Mouse (Mus musculus) intestine, postnatal 0 days (tissue): ENCODE results near the gene Lix1l. TPM values are rescaled to one million over a fixed set of nuclear protein-coding genes. Genes with fewer than 3 reads are reported as not detected.

Source experiments
- ATAC-seq: fragments of 200-750 bp; cut with Nextera tagmentation; 2 replicates; pipeline ENCODE4 v1.8.0; 2017; ENCODE audit warnings: mild to moderate bottlenecking, moderate TSS enrichment, moderate library complexity
- H3K27ac ChIP-seq: fragments of 300-500 bp; sonication (generic); 2 replicates; pipeline ENCODE4 v1.5.1; 2014; ENCODE audit warnings: mild to moderate bottlenecking, low read depth, low read length, moderate library complexity
- H3K27me3 ChIP-seq: fragments of 300-500 bp; sonication (generic); replicated peaks from 2 replicates; pipeline ENCODE4 v1.6.1; 2014; ENCODE audit warnings: low read length, mixed read lengths; ENCODE audit not compliant: control insufficient read depth, insufficient read depth
- H3K36me3 ChIP-seq: fragments of 300-500 bp; sonication (generic); 2 replicates; pipeline ENCODE4 v1.6.1; 2014; ENCODE audit warnings: mild to moderate bottlenecking, moderate library complexity; ENCODE audit not compliant: control insufficient read depth, insufficient read depth
- H3K4me1 ChIP-seq: fragments of 300-500 bp; sonication (generic); replicated peaks from 2 replicates; pipeline ENCODE4 v1.6.1; 2014; ENCODE audit warnings: antibody characterized with exemption, low read length, mixed read lengths; ENCODE audit not compliant: control insufficient read depth, insufficient read depth
- H3K4me2 ChIP-seq: fragments of 300-500 bp; sonication (generic); replicated peaks from 2 replicates; pipeline ENCODE4 v1.6.1; 2014; ENCODE audit warnings: low read depth, mild to moderate bottlenecking, moderate library complexity
- H3K4me3 ChIP-seq: fragments of 300-500 bp; sonication (generic); 2 replicates; pipeline ENCODE4 v1.5.1; 2014; ENCODE audit warnings: low read depth, low read length
- H3K9ac ChIP-seq: fragments of 300-500 bp; sonication (generic); 2 replicates; pipeline ENCODE4 v1.6.1; 2014; ENCODE audit warnings: mild to moderate bottlenecking, low read depth, low read length
- H3K9me3 ChIP-seq: fragments of 300-500 bp; sonication (generic); 2 replicates; pipeline ENCODE4 v1.6.1; 2016; ENCODE audit warnings: mixed run types; ENCODE audit not compliant: control insufficient read depth
- CTCF ChIP-seq: sonication (generic); IDR thresholded peaks from 2 replicates; pipeline ENCODE4 v1.5.1; 2016; ENCODE audit warnings: low read depth, mild to moderate bottlenecking, control low read depth, antibody characterized with exemption, moderate library complexity
- WGBS: fragments of 180-500 bp; shearing (Covaris S2); extraction: QIAGEN DNeasy Blood & Tissue Kit; methylation state at CpG from one replicate; pipeline ENCODE4 v1.1.7; 2014; 5-methylcytosine and 5-hydroxymethylcytosine counted together
- polyA plus RNA-seq: library from polyadenylated mRNA; unstranded; fragments of >200 nt; fragmentation: Nextera tagmentation; extraction: Ambion mirVana; gene quantifications from 2 replicates; pipeline ENCODE4 v1.2.1, GENCODE M21; 2015

Gene Lix1l
- 2.2 and 2.4 TPM in 2 replicates for polyA plus RNA-seq

GRCm38 (mm10) chr3:96600639-96601250 lies at the start of gene Lix1l:
Lix1l (plus strand) TSS chr3:96601149.
- TF ChIP-seq CTCF, result no peak
- WGBS, result under 1% methylated on average over 27 of the region's 27 CpGs
- peaks cover 8% of the 10 kb centered on the region; the same call in 1 of the 2 replicates for H3K4me1 ChIP-seq
- peak; percentile 74 for ATAC-seq
- H3K36me3 ChIP-seq, result no peaks in the 10 kb centered on the region
- peak within 1 kb of the TSS; percentile 66 for H3K9ac ChIP-seq
- peak within 1 kb of the TSS; percentile 88 for H3K27ac ChIP-seq
- H3K4me3 ChIP-seq, result peak within 1 kb of the TSS; percentile 58
- peaks cover 44% of the 10 kb centered on the region for H3K27me3 ChIP-seq
- no peaks in the 10 kb centered on the region for H3K9me3 ChIP-seq
- peak within 1 kb of the TSS; percentile 71 for H3K4me2 ChIP-seq

- Histone ChIP-seq H3K27me3 (no peaks in the 10 kb centered on the region), H3K9ac (0 out of 2 replicates have a peak overlapping the region, but pooled peaks have one; percentile 17), H3K4me1 (0 out of 2 replicates have a peak, but pooled peaks cover 3% of the 10 kb centered on the region), H3K4me2 (peak overlapping the region; percentile 25; the same call in 1 of the 2 replicates), H3K36me3 (no peaks in the 10 kb centered on the region), H3K9me3 (no peaks in the 10 kb centered on the region), H3K4me3 (no peak overlapping the region), H3K27ac (peak overlapping the region; percentile 3; the same call in 1 of the 2 replicates)
- 8% methylated on average over 8 of the region's 8 CpGs for WGBS
- TF ChIP-seq CTCF, result peak; percentile 82
- no peak for ATAC-seq
These were observed 49.7 kb upstream of the Lix1l start for GRCm38 (mm10) chr3:96551203-96551602.

- ATAC-seq, result no peak
- no peaks in the 10 kb centered on the region for H3K36me3 ChIP-seq
- H3K27me3 ChIP-seq, result no peaks in the 10 kb centered on the region
- peak overlapping the region; percentile 3; the same call in 1 of the 2 replicates for H3K27ac ChIP-seq
- no peak overlapping the region for H3K4me3 ChIP-seq
- no peaks in the 10 kb centered on the region for H3K9me3 ChIP-seq
- no peak overlapping the region; the same call in 1 of the 2 replicates for H3K4me2 ChIP-seq
- WGBS, result 58% methylated on average over 7 of the region's 7 CpGs
- H3K9ac ChIP-seq, result 0 out of 2 replicates have a peak overlapping the region, but pooled peaks have one; percentile 17
- 0 out of 2 replicates have a peak, but pooled peaks cover 3% of the 10 kb centered on the region for H3K4me1 ChIP-seq
- no peak for TF ChIP-seq CTCF
These were observed 49.1 kb upstream of the Lix1l start for GRCm38 (mm10) chr3:96551890-96552289.

GRCm38 (mm10) chr3:96553601-96554000 lies 47.3 kb upstream of the Lix1l start:
- H3K4me2 ChIP-seq, result no peak overlapping the region
- 0 out of 2 replicates have a peak, but pooled peaks cover 3% of the 10 kb centered on the region for H3K4me1 ChIP-seq
- WGBS, result 57% methylated on average over 6 of the region's 6 CpGs
- no peak overlapping the region for H3K9ac ChIP-seq
- no peak overlapping the region for H3K4me3 ChIP-seq
- no peaks in the 10 kb centered on the region for H3K27me3 ChIP-seq
- no peak for TF ChIP-seq CTCF
- H3K27ac ChIP-seq, result no peak overlapping the region
- ATAC-seq, result no peak
- no peaks in the 10 kb centered on the region for H3K36me3 ChIP-seq
- no peaks in the 10 kb centered on the region for H3K9me3 ChIP-seq

DNA sequence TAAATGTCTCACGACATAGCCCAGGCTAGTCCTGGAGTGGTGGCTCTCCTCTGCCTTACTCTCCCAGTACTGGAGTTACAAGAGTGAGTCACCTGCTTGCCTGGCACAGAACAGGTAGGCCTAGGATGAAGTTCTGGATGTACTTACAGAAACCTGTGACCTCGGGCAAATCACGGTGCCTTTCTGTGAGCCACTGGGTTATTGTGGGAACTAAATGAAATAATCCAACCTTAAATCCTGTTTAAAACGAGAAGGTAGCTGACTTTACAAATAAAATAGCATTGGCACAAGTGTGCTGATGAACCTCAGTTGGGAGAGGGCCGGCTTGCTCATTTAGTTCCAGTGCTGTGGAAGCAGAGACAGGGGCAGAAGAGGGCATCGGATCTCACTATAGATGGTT lies 46.7 kb upstream of the Lix1l start:
- H3K4me2 ChIP-seq, result no peak overlapping the region
- peaks cover 3% of the 10 kb centered on the region; the same call in 1 of the 2 replicates for H3K36me3 ChIP-seq
- H3K4me3 ChIP-seq, result no peak overlapping the region
- ATAC-seq, result no peak
- no peak for TF ChIP-seq CTCF
- no peaks in the 10 kb centered on the region for H3K27me3 ChIP-seq
- H3K4me1 ChIP-seq, result 0 out of 2 replicates have a peak, but pooled peaks cover 3% of the 10 kb centered on the region
- H3K27ac ChIP-seq, result no peak overlapping the region; the same call in 1 of the 2 replicates
- 81% methylated on average over 6 of the region's 6 CpGs for WGBS
- H3K9me3 ChIP-seq, result no peaks in the 10 kb centered on the region
- no peak overlapping the region for H3K9ac ChIP-seq

DNA sequence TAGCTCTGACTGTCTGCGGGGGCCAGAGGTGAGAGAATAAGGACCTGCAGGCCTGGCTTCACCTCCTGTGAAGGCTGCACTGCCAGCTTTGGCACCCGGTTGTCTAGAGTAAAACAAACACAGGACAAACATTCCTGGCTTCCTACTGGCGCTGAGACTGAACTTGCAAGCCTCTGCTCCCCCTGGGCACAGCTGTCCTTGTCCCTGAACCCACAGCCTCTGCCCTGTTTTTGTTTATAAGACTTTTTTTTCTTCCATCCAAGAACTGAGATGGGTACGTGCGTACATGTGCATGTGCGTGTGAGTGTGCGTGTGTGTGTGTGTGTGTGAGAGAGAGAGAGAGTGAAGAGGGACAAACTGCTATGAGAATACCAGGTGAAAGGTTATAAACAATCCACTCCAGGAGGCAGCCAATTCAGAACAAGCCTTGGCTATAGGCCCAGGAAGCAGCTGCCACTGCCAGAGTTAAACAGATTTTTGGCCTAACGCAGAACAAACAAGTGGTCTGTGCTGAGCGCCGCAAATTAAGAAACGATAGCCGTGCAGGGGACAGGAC lies 45.8 kb upstream of the Lix1l start:
- no peaks in the 10 kb centered on the region for H3K9me3 ChIP-seq
- H3K4me2 ChIP-seq, result peak overlapping the region; percentile 37
- no peaks in the 10 kb centered on the region for H3K27me3 ChIP-seq
- H3K4me1 ChIP-seq, result 0 out of 2 replicates have a peak, but pooled peaks cover 3% of the 10 kb centered on the region
- no peak overlapping the region for H3K9ac ChIP-seq
- ATAC-seq, result no peak
- H3K36me3 ChIP-seq, result peaks cover 12% of the 10 kb centered on the region
- H3K27ac ChIP-seq, result peak overlapping the region; percentile 98
- no peak for TF ChIP-seq CTCF
- WGBS, result 35% methylated on average over 12 of the region's 12 CpGs
- no peak overlapping the region for H3K4me3 ChIP-seq
